Mouse (Mus musculus) liver, embryonic 15.5 days (tissue): ENCODE measurements at regions not wholly inside any gene's neighbourhood (a gene's known extent, or its start where the extent isn't known, plus 50 kb on each side); places are given as distances from the start of the nearest gene placed in this dataset.

Source experiments
- ATAC-seq: fragments of 200-750 bp; cut with Nextera tagmentation; 2 replicates; pipeline ENCODE4 v1.8.0; 2017; ENCODE audit warnings: moderate number of reproducible peaks, mild to moderate bottlenecking, moderate library complexity; ENCODE audit not compliant: insufficient read depth
- H3K27ac ChIP-seq: fragments of 300-500 bp; sonication (generic); replicated peaks from 2 replicates; pipeline ENCODE4 v1.5.1; 2015; ENCODE audit warnings: mild to moderate bottlenecking, inconsistent platforms
- H3K27me3 ChIP-seq: fragments of 300-500 bp; sonication (generic); 2 replicates; pipeline ENCODE4 v1.6.1; 2015; ENCODE audit warnings: mild to moderate bottlenecking, inconsistent platforms
- H3K36me3 ChIP-seq: fragments of 300-500 bp; sonication (generic); replicated peaks from 2 replicates; pipeline ENCODE4 v1.6.1; 2015; ENCODE audit warnings: moderate library complexity, mild to moderate bottlenecking, inconsistent platforms
- H3K4me1 ChIP-seq: fragments of 300-500 bp; sonication (generic); replicated peaks from 2 replicates; pipeline ENCODE4 v1.6.1; 2015; ENCODE audit warnings: inconsistent platforms
- H3K4me2 ChIP-seq: fragments of 300-500 bp; sonication (generic); 2 replicates; pipeline ENCODE4 v1.6.1; 2015; ENCODE audit warnings: moderate library complexity, mild to moderate bottlenecking, inconsistent platforms
- H3K4me3 ChIP-seq: fragments of 300-500 bp; sonication (generic); replicated peaks from 2 replicates; pipeline ENCODE4 v1.5.1; 2015; ENCODE audit warnings: mild to moderate bottlenecking, inconsistent platforms
- H3K9ac ChIP-seq: fragments of 300-500 bp; sonication (generic); 2 replicates; pipeline ENCODE4 v1.6.1; 2015; ENCODE audit warnings: moderate library complexity, mild to moderate bottlenecking, inconsistent platforms
- H3K9me3 ChIP-seq: fragments of 300-500 bp; sonication (generic); replicated peaks from 2 replicates; pipeline ENCODE4 v1.6.1; 2016; ENCODE audit warnings: inconsistent platforms
- WGBS: fragments of 180-500 bp; shearing (Covaris S2); methylation state at CpG from one replicate; pipeline ENCODE4 v1.1.7; 2015; ENCODE audit warnings: mixed read lengths; ENCODE audit not compliant: insufficient replicate concordance; 5-methylcytosine and 5-hydroxymethylcytosine counted together

DNA sequence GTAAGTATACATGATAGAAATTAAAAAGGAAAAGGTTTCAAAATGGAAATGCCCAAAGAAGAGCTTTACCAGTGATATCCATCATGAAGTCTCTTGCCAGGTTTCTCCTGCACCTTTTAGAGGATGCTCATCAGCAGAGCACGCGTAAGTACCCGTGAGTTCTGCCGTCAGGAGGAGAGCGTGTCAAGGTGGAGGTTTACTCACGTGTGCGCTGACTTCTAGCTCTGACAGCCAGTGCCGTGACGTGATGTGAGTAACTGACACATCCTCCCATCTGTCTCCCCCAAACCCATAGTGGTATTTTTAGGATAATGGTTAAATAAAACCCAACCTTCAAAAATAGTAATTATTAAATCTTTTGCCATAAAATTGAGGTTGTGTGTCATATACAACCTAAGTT, 55.3 kb downstream of the Adra2a start:
- H3K36me3 ChIP-seq: no peaks in the 10 kb centered on the region
- WGBS: 79% methylated on average over 9 of the region's 9 CpGs
- H3K9ac ChIP-seq: no peak overlapping the region
- H3K4me1 ChIP-seq: no peaks in the 10 kb centered on the region
- no peak overlapping the region for H3K27ac ChIP-seq
- no peak overlapping the region for H3K4me2 ChIP-seq
- no peak for ATAC-seq
- H3K4me3 ChIP-seq: no peak overlapping the region
- no peaks in the 10 kb centered on the region for H3K9me3 ChIP-seq
- peaks cover 21% of the 10 kb centered on the region for H3K27me3 ChIP-seq

DNA sequence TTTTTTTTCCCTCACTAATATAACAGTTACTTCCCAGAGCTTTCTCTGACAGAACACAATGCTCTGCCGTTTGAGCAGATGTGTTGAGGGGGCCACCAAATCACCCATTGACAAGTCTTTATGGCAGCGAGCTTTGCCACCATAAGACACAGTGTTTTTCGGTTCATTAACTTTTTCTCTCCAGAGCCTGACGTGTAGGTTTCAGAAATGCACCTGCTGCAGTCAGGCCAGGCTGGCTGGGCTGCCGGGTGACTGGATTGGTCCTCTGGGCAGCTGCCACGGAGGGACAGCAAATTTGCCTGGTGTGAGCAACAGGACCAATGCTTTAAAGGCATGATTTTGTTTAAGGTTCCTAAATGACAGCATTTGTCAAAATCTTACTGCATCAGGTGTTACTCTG, 55.8 kb downstream of the Adra2a start:
- Histone ChIP-seq H3K4me2 (no peak overlapping the region), H3K9me3 (no peaks in the 10 kb centered on the region), H3K36me3 (no peaks in the 10 kb centered on the region), H3K27me3 (peaks cover 16% of the 10 kb centered on the region), H3K9ac (no peak overlapping the region), H3K27ac (no peak overlapping the region), H3K4me3 (no peak overlapping the region), H3K4me1 (no peaks in the 10 kb centered on the region)
- ATAC-seq: no peak
- 55% methylated on average over 6 of the region's 6 CpGs for WGBS

GRCm38 (mm10) chr19:54106571-54106970, 62.6 kb downstream of the Adra2a start:
- no peak overlapping the region for H3K4me3 ChIP-seq
- no peak overlapping the region for H3K27ac ChIP-seq
- ATAC-seq: no peak
- H3K4me1 ChIP-seq: peaks cover 6% of the 10 kb centered on the region; the same call in 1 of the 2 replicates
- H3K36me3 ChIP-seq: no peaks in the 10 kb centered on the region
- H3K9me3 ChIP-seq: no peaks in the 10 kb centered on the region
- H3K27me3 ChIP-seq: no peaks in the 10 kb centered on the region
- WGBS: 36% methylated on average over 3 of the region's 3 CpGs
- H3K9ac ChIP-seq: no peak overlapping the region
- no peak overlapping the region for H3K4me2 ChIP-seq

DNA sequence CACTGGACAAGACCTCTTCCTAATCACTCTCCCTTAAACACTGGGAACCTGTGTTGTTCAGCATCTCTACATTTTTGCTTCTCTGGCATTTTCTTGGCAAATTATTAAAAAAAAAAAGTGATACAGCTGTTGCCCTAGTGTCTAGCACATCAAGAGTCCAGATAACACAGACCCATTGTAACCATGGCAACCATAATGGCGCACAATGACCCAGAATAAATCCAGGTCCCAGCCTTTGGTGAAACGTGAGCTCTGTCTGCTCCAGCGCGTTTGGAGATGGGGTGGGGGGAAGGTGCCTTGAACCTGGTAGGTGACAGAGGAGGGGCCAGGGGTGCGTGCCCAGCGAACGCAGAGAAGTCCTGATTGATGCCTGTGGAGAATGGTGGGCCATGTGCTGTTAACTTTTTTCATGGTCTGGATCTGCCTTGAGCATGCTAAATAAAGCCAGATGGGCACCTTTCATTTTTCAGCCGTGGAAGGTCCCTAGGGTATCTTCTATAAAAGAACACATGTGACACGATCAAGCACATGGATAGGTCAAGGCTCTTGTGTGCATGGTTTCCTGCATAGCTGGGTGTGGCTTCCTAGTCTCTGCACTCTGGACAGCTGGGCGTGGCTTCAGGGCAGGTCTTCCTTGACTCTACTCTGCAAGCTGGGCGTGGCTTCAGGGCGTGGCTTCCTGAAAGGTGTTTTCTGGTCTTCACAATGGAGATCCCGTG, 63.3 kb downstream of the Adra2a start:
- WGBS: 38% methylated on average over 13 of the region's 13 CpGs
- no peak overlapping the region for H3K27ac ChIP-seq
- H3K36me3 ChIP-seq: no peaks in the 10 kb centered on the region
- H3K9ac ChIP-seq: no peak overlapping the region
- no peaks in the 10 kb centered on the region for H3K9me3 ChIP-seq
- ATAC-seq: no peak
- peaks cover 6% of the 10 kb centered on the region; the same call in 1 of the 2 replicates for H3K4me1 ChIP-seq
- H3K4me3 ChIP-seq: no peak overlapping the region
- H3K4me2 ChIP-seq: no peak overlapping the region
- H3K27me3 ChIP-seq: no peaks in the 10 kb centered on the region

DNA sequence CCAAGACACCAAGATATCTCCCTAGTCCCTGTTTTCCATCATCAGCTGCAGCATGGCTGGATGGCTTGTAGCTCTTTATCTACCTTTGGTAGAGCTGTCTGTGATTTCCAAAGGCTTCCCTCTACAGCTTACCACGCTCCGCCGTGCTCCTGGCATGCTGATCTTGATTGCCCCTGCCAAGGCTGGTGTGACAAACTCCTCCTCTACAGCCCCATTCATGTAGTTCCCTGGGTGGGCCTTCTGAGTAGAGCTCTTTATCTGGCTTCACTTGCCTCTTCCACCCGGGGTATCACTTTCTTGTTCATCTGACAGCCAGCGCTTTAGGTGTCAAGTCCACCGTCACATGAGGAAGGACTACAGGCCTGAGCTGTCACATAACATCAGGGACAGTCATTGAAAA, 66.1 kb downstream of the Adra2a start:
- 68% methylated on average over 6 of the region's 6 CpGs for WGBS

GRCm38 (mm10) chr19:54112691-54113090, 68.7 kb downstream of the Adra2a start:
- no peak overlapping the region for H3K4me2 ChIP-seq
- peaks cover 29% of the 10 kb centered on the region for H3K27me3 ChIP-seq
- no peak overlapping the region for H3K27ac ChIP-seq
- H3K4me3 ChIP-seq: no peak overlapping the region
- H3K36me3 ChIP-seq: no peaks in the 10 kb centered on the region
- ATAC-seq: no peak
- no peak overlapping the region for H3K9ac ChIP-seq
- H3K4me1 ChIP-seq: peaks cover 10% of the 10 kb centered on the region
- 58% methylated on average over 3 of the region's 3 CpGs for WGBS
- no peaks in the 10 kb centered on the region for H3K9me3 ChIP-seq

More for the DNA sequence above, 66.1 kb downstream of the Adra2a start:
- no peaks in the 10 kb centered on the region for H3K9me3 ChIP-seq
- H3K27me3 ChIP-seq: peaks cover 19% of the 10 kb centered on the region; the same call in 1 of the 2 replicates
- H3K9ac ChIP-seq: no peak overlapping the region
- ATAC-seq: no peak
- H3K4me3 ChIP-seq: no peak overlapping the region
- H3K4me2 ChIP-seq: no peak overlapping the region
- H3K4me1 ChIP-seq: peaks cover 11% of the 10 kb centered on the region
- no peak overlapping the region for H3K27ac ChIP-seq
- H3K36me3 ChIP-seq: no peaks in the 10 kb centered on the region

- Histone ChIP-seq H3K4me1 (peaks cover 9% of the 10 kb centered on the region), H3K27ac (no peak overlapping the region), H3K9ac (no peak overlapping the region), H3K4me3 (no peak overlapping the region), H3K27me3 (peaks cover 29% of the 10 kb centered on the region), H3K9me3 (no peaks in the 10 kb centered on the region), H3K4me2 (no peak overlapping the region), H3K36me3 (no peaks in the 10 kb centered on the region)
- no peak for ATAC-seq
- WGBS: 38% methylated on average over 6 of the region's 6 CpGs
Measured at GRCm38 (mm10) chr19:54113421-54113820, 69.5 kb downstream of the Adra2a start.

GRCm38 (mm10) chr19:54114588-54115317, 70.8 kb downstream of the Adra2a start:
- Histone ChIP-seq H3K27ac (no peak overlapping the region), H3K27me3 (peaks cover 29% of the 10 kb centered on the region), H3K9ac (no peak overlapping the region), H3K4me1 (peaks cover 9% of the 10 kb centered on the region), H3K4me2 (peak overlapping the region; percentile 61), H3K36me3 (no peaks in the 10 kb centered on the region), H3K9me3 (no peaks in the 10 kb centered on the region), H3K4me3 (peak overlapping the region; percentile 53)
- 10% methylated on average over 22 of the region's 22 CpGs for WGBS
- peak; percentile 52; the same call in 1 of the 2 replicates for ATAC-seq

- peak overlapping the region; percentile 61 for H3K4me2 ChIP-seq
- ATAC-seq: no peak
- H3K9me3 ChIP-seq: no peaks in the 10 kb centered on the region
- 40% methylated on average over 4 of the region's 4 CpGs for WGBS
- H3K36me3 ChIP-seq: no peaks in the 10 kb centered on the region
- H3K9ac ChIP-seq: no peak overlapping the region; the same call in 1 of the 2 replicates
- peaks cover 9% of the 10 kb centered on the region for H3K4me1 ChIP-seq
- H3K4me3 ChIP-seq: peak overlapping the region; percentile 53
- peaks cover 29% of the 10 kb centered on the region for H3K27me3 ChIP-seq
- no peak overlapping the region for H3K27ac ChIP-seq
Measured at GRCm38 (mm10) chr19:54115335-54115734, 71.4 kb downstream of the Adra2a start.

DNA sequence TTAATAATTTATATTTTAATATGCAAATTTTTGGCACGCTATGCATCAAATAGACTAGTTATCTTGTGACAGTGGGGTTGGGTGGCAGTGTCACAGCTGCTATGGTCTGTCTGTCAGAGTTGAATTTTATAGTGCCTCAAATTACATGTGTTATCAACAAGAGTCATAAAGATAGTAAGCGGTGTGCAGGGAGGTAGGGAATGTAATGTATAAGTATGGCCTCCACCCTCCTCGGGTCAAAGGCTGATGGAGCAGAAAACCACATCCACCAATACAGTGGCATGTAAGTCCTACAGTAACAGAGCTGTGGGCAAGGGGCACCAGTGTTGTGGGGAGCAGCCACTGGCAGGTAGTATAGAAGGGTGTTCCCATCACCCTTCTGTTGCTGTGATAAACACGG, 72.9 kb downstream of the Adra2a start:
- Histone ChIP-seq H3K27me3 (peaks cover 29% of the 10 kb centered on the region), H3K36me3 (no peaks in the 10 kb centered on the region), H3K4me3 (no peak overlapping the region), H3K9ac (no peak overlapping the region), H3K4me1 (peaks cover 9% of the 10 kb centered on the region), H3K4me2 (no peak overlapping the region), H3K27ac (no peak overlapping the region), H3K9me3 (no peaks in the 10 kb centered on the region)
- no peak for ATAC-seq
- WGBS: 61% methylated on average over 4 of the region's 4 CpGs

GRCm38 (mm10) chr19:54117676-54118075, 73.7 kb downstream of the Adra2a start:
- H3K9me3 ChIP-seq: no peaks in the 10 kb centered on the region
- H3K9ac ChIP-seq: no peak overlapping the region
- peaks cover 9% of the 10 kb centered on the region for H3K4me1 ChIP-seq
- no peak overlapping the region for H3K27ac ChIP-seq
- H3K4me3 ChIP-seq: no peak overlapping the region
- no peaks in the 10 kb centered on the region for H3K36me3 ChIP-seq
- ATAC-seq: no peak
- H3K4me2 ChIP-seq: no peak overlapping the region
- 66% methylated on average over 11 of the region's 11 CpGs for whole genome bisulfite sequencing
- peaks cover 29% of the 10 kb centered on the region for H3K27me3 ChIP-seq
